Mouse (Mus musculus) ES-E14 (cell line): ENCODE results near the gene Scmh1. TPM values are rescaled to one million over a fixed set of nuclear protein-coding genes. Genes with fewer than 3 reads are reported as not detected.
"Not testable (repeated sequence)": the region's sequence is repeated elsewhere in the genome, so short reads cannot be mapped to it uniquely, and the experiment has no call there.

Experiments
- DNase-seq: peaks from one replicate; pipeline ENCODE4 v3.0.0-alpha.2; 2013; ENCODE audit warnings: low read depth, low spot score
- H3K27ac ChIP-seq: 2 replicates; pipeline ENCODE4 v1.5.1; 2012; ENCODE audit warnings: low read depth, mild to moderate bottlenecking, low read length, moderate library complexity, mixed read lengths; ENCODE audit not compliant: poor library complexity, insufficient read depth, severe bottlenecking
- H3K36me3 ChIP-seq: 2 replicates; pipeline ENCODE4 v1.6.1; 2012; ENCODE audit warnings: mild to moderate bottlenecking, low read length, moderate library complexity, mixed read lengths; ENCODE audit not compliant: control insufficient read depth, poor library complexity, insufficient read depth, severe bottlenecking
- H3K4me1 ChIP-seq, 2 experiments: fragments of 150-350 bp in 1 of 2; sonication (generic) in 1 of 2; 2 replicates each; pipeline ENCODE4 v1.6.1; 2012; ENCODE audit warnings: low read length in 2 of 2, mild to moderate bottlenecking in 1 of 2, mixed read lengths in 1 of 2; ENCODE audit not compliant: control insufficient read depth in 2 of 2, insufficient read depth in 2 of 2, poor library complexity in 1 of 2
- H3K4me3 ChIP-seq, 2 experiments: fragments of 150-350 bp in 1 of 2; sonication (generic) in 1 of 2; 2 replicates each; pipeline ENCODE4 v1.5.1; 2012; ENCODE audit warnings: low read length in 2 of 2, low read depth in 1 of 2, mild to moderate bottlenecking in 1 of 2, mixed read lengths in 1 of 2; ENCODE audit not compliant: insufficient read depth in 1 of 2, poor library complexity in 1 of 2, severe bottlenecking in 1 of 2
- H3K9ac ChIP-seq: 2 replicates; pipeline ENCODE4 v1.6.1; 2012; ENCODE audit warnings: low read depth, mild to moderate bottlenecking, low read length, mixed read lengths; ENCODE audit not compliant: poor library complexity, insufficient read depth, severe bottlenecking
- H3K9me3 ChIP-seq: fragments of 150-350 bp; sonication (generic); 2 replicates; pipeline ENCODE4 v1.6.1; 2012; ENCODE audit warnings: low read depth, mild to moderate bottlenecking, low read length; ENCODE audit not compliant: control insufficient read depth, insufficient read depth
- CHD2 ChIP-seq: IDR thresholded peaks from 2 replicates; pipeline ENCODE4 v1.6.1; 2014; ENCODE audit warnings: mild to moderate bottlenecking, low read depth, low read length, inconsistent platforms
- HCFC1 ChIP-seq: IDR thresholded peaks from 2 replicates; pipeline ENCODE4 v1.6.1; 2012; ENCODE audit warnings: low read length, inconsistent platforms, borderline replicate concordance; ENCODE audit not compliant: insufficient read depth
- MAFK ChIP-seq: IDR thresholded peaks from 2 replicates; pipeline ENCODE4 v1.6.1; 2014; ENCODE audit warnings: mild to moderate bottlenecking, low read depth, low read length, inconsistent platforms; ENCODE audit not compliant: insufficient read depth
- ZC3H11A ChIP-seq: IDR thresholded peaks from 2 replicates; pipeline ENCODE4 v1.6.1; 2012; ENCODE audit warnings: low read depth, mild to moderate bottlenecking, inconsistent platforms, low read length, borderline replicate concordance
- ZNF384 ChIP-seq: IDR thresholded peaks from 2 replicates; pipeline ENCODE4 v1.6.1; 2012; ENCODE audit warnings: low read depth, low read length, inconsistent platforms
- in situ Hi-C, 2 experiments: fragments of 600-800 bp; cut with MboI; formaldehyde crosslinking; loops; one replicate each; pipeline ENCODE4 v1.15.1; 2025; ENCODE audit warnings: low sequenced_read_pairs in 2 of 2, inconsistent platforms in 1 of 2; ENCODE audit not compliant: unreplicated experiment in 2 of 2
- total RNA-seq: library from RNA; depleted of rRNA; stranded (reverse); fragments of 300-350 nt; gene quantifications from 2 replicates; pipeline ENCODE4 v1.2.3, GENCODE M21; 2012

Gene Scmh1
- total RNA-seq, 1 experiment = 8.6 TPM

DNA sequence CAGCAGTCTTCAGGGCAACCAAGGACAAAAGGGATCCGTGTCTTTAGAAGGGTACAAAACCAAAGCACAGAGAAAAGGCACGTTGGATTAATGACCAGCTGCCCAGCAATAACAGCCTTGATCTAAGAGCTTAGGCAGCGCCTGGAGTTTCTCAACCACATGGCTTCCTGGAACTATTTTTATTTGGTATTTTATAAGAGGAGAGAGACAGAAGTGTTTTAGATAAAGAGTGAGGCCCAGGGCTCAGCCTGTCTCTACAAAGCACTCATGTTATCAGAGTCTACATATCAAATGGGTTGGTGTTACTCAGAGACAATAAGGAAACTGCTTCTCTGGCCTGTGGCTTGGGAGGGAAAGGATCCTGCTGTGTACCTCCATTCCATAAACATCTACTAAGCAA is 12.3 kb upstream of the Scmh1 start:
- Histone ChIP-seq H3K36me3 (no peaks in the 10 kb centered on the region), H3K4me1 (peaks cover 2 to 4% of the 10 kb centered on the region in 2 experiments; a peak in 3 of 4 replicates), H3K4me3 (no peak overlapping the region), H3K27ac (no peak overlapping the region), H3K9ac (no peak overlapping the region), H3K9me3 (no peaks in the 10 kb centered on the region)
- no peak for TF ChIP-seq CHD2
- TF ChIP-seq ZC3H11A = no peak
- no peak for TF ChIP-seq ZNF384
- TF ChIP-seq MAFK = no peak
- no peak for TF ChIP-seq HCFC1
- in situ Hi-C loops = no loop called here
- DNase-seq = no peak

DNA sequence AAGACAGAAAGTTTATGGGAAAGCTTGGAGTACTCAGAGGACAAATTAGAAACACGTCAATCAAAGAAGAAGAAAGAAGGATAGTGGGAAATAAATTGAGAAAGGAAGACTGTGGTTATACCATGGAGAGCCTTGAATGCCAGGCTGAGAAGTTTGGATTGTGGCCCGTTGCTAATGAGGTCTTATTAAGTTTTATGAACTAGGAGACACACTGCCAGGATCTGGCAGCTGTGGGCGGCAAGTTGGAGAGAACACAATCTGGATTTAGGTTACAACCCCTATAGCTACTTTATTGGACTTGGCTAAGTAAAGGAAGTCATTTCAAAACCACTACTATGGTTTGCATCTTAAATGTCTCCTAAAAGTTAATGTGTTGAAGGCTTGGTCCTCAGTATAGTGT is 4.8 kb upstream of the Scmh1 start:
- TF ChIP-seq CHD2 (no peak), ZNF384 (no peak), HCFC1 (no peak), ZC3H11A (no peak), MAFK (no peak)
- Histone ChIP-seq H3K4me3 (no peak overlapping the region), H3K27ac (no peak overlapping the region), H3K9me3 (no peaks in the 10 kb centered on the region), H3K4me1 (no peaks in the 10 kb centered on the region; a peak in 1 of 4 replicates), H3K36me3 (no peaks in the 10 kb centered on the region), H3K9ac (no peak overlapping the region)
- in situ Hi-C loops = no loop called here
- DNase-seq = no peak

DNA sequence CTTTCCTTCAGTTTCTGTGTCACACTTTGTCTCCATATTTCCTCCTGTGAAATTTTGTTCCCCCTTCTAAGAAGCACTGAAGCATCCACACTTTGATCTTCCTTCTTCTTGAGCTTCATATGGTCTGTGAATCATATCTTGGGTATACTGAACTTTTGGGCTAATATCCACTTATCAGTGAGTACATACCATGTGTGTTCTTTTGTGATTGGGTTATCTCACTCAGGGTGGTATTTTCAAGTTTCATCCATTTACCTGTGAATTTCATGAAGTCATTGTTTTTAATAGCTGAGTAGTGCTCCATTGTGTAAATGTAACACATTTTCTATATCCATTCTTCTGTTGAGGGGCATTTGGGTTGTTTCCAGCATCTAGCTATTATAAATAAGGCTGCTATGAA is 3.0 kb upstream of the Scmh1 start:
- H3K27ac ChIP-seq, H3K4me1 ChIP-seq, H3K4me3 ChIP-seq, H3K9me3 ChIP-seq, DNase-seq, in situ Hi-C loops, H3K36me3 ChIP-seq, H3K9ac ChIP-seq: not testable (repeated sequence)

DNA sequence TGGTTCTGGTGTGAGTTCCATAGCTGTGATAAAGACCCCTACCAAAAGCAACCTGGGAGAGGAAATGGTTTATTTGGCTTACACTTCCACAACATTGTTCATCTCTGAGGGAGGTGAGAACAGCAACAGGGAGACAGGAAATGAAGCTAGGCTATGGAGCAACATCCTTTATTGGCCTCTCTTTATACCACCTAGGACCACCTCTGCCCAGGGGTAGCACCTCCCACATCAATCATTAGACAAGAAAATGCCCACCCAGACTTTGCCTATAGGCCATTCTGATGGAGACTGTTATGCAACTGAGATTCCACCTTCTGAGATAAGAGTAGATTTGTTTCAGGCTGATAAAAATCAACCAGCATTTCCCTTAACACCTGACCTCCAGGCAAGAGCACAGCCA is 834 bp upstream of the Scmh1 start:
- H3K4me3 ChIP-seq = peak overlapping the region in 1 of 2 experiments; percentile 52; a peak in 1 of 4 replicates
- H3K36me3 ChIP-seq = no peaks in the 10 kb centered on the region
- H3K4me1 ChIP-seq = peaks cover 0 to 3% of the 10 kb centered on the region in 2 experiments; a peak in 1 of 4 replicates
- no peak overlapping the region for H3K9ac ChIP-seq
- no peaks in the 10 kb centered on the region for H3K9me3 ChIP-seq
- no peak for TF ChIP-seq ZC3H11A
- no peak for TF ChIP-seq CHD2
- no peak for TF ChIP-seq MAFK
- TF ChIP-seq ZNF384 = no peak
- TF ChIP-seq HCFC1 = no peak
- peak overlapping the region; percentile 56; the same call in 1 of the 2 replicates for H3K27ac ChIP-seq
- no peak for DNase-seq
- in situ Hi-C loops = no loop called here

DNA sequence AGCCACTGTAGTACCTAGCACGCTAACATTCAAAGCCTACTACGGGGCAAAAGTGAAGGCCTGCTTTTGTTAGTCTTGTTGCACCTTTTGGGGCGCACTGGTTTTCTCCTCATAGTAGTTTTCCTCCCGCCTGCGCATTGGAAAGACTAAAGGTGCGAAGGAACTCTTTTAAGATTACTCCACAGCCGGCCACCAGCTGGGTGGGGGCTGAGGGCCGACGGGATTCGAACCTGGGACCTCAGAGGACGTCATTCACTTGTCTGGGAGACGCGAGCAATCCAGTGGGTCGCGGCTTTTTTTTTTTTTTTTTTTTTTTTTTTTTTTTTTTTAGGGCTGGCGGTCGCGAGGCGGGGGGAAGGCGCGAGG is 320 bp upstream of the Scmh1 start:
- Histone ChIP-seq H3K27ac (peak overlapping the region; percentile 56; the same call in 1 of the 2 replicates), H3K4me1 (peaks cover 0 to 3% of the 10 kb centered on the region in 2 experiments; a peak in 1 of 4 replicates), H3K9ac (peak overlapping the region; percentile 59), H3K36me3 (no peaks in the 10 kb centered on the region), H3K9me3 (no peaks in the 10 kb centered on the region), H3K4me3 (peak overlapping the region; percentile 52 to 68)
- in situ Hi-C loops = no loop called here
- TF ChIP-seq ZC3H11A (no peak), MAFK (no peak), ZNF384 (peak; percentile 96)
- DNase-seq = no peak
